Mouse (Mus musculus) spleen, adult 2 months (tissue): ENCODE measurements around the gene Ptms.

Experiments
- CTCF ChIP-seq: fragments of 200-500 bp; IDR thresholded peaks from 2 replicates; pipeline ENCODE4 v1.5.1; 2011; ENCODE audit warnings: mild to moderate bottlenecking, inconsistent platforms; ENCODE audit not compliant: insufficient read depth, insufficient read length, insufficient replicate concordance; ENCODE audit errors: extremely low read depth
- POLR2A ChIP-seq: fragments of 200-500 bp; IDR thresholded peaks from 2 replicates; pipeline ENCODE4 v1.6.1; 2011; ENCODE audit warnings: low read depth, low read length, inconsistent platforms

GRCm38 (mm10) chr6:124907767-124908166 is 12.1 kb downstream of the Ptms start:
- no peak for TF ChIP-seq POLR2A
- TF ChIP-seq CTCF: no peak
